Mouse (Mus musculus): ENCODE results near the gene Srsf5.
"Not testable (repeated sequence)": the region's sequence is repeated elsewhere in the genome, so short reads cannot be mapped to it uniquely, and the experiment has no call there.

Srsf5 gene

DNA sequence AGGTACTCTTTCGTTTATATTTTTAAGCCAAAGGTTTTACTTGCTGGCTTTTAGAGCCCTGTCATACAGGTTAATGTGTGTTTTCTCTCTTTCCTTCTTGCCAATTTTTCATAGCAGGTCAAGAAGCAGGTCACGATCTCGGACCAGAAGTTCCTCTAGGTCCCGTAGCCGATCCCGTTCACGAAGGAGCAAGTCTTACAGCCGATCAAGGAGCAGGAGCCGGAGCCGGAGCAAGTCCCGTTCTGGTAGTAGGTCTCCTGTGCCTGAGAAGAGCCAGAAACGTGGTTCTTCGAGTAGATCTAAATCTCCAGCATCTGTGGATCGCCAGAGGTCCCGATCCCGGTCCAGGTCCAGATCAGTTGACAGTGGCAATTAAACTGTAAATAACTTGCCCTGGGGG lies 4.3 kb downstream of the Srsf5 start:
- DNase-seq: not testable (repeated sequence)

DNA sequence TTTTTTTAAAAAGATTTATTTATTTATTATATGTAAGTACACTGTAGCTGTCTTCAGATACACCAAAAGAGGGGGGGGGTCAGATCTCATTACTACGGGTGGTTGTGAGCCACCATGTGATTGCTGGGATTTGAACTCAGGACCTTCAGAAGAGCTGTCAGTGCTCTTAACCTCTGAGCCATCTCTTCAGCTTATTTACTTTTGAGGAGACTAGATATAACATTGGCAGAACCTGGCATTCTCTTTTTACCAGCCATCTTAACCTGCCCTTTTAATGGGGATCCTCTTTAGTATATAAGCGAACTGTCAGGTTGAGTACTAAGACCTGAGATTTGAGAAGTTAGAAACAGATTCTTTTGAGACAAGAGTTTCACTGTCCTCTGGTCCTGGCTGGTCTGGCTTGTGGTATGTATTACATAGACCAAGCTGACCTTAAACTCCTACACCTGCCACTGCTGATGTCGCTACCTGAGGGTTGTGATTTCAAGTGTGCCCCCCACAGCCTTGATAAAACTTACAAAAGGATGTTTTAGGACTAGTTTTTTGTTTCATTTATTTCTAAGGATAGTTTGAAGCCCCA lies 6.4 kb downstream of the Srsf5 start:
- no peak for DNase-seq

DNA sequence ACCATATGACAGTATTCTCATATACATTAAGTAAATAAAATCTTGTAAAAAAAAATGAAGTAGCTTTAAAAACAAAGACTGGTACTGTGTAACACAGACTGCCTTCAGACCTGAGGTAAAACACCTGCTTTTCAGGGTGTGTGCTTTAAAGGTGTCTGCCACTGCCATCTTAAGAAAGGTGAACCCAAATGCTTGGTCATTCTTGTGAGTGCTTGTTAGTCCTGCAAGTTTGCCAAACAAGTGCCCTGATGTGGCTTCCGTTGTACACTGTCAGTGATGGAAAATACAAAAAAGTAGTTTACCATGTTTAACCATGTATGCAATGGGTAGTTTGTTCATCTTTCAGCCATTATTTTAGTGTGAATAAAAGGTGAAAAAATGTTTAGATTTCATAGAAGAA lies 7.2 kb downstream of the Srsf5 start:
- no peak for DNase-seq

DNA sequence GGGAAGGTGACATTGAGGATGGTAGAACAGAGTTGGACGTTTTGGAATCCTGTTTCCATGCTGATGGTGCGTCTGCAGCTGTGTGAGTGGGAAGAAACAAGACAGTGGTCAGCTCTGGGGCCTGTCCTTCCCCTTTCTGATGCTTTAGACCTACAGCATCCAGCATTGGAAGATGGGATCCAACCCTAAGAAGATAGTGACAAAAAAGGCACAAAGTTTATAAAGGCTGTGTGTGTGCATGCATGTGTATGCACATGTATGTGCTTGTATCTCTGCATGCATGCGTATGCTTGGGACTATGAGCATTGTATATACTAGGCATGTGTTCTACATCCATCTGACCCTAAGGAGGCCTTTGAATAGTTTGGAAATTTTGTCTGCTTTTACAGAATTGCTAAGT lies 10.7 kb downstream of the Srsf5 start:
- DNase-seq: no peak

DNA sequence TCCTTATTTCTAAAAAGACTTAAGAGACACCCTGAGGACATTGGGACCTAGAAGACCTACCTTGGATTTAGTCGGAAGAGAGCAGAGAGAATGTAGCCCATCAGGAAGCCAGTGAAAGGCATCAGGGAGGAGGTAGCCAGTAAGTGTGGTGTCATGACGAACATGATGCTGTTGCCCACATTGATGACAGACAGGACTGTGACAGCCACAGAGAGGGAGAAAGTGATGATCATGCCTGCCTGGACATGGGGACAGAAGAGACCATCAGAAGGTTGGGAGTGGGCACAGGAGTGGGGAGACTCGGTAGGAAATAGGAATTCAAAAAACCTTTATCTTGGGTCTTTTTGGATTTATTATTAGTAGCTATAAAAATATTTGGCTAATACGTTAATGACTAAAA lies 12.7 kb downstream of the Srsf5 start:
- DNase-seq: no peak

DNA sequence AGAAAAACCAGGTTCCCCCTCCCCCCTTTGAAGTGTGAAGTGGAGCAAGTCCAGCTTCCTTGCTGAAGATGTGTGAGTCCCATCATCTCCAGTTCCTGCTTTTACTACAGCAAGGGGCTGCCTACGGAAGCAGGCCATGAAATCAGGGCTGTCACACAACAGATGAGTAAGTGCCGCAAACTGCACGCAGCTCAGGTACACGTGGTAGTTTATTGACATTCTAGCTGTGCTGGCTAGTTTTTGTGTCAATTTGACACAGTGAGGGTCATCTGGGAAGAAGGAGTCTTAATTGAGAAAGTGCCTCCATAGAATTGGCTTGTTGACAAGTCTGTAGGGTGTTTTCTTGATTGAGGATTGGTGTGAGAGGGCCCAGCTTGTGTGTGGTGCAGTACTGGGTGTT lies 17.3 kb downstream of the Srsf5 start:
- no peak for DNase-seq

DNA sequence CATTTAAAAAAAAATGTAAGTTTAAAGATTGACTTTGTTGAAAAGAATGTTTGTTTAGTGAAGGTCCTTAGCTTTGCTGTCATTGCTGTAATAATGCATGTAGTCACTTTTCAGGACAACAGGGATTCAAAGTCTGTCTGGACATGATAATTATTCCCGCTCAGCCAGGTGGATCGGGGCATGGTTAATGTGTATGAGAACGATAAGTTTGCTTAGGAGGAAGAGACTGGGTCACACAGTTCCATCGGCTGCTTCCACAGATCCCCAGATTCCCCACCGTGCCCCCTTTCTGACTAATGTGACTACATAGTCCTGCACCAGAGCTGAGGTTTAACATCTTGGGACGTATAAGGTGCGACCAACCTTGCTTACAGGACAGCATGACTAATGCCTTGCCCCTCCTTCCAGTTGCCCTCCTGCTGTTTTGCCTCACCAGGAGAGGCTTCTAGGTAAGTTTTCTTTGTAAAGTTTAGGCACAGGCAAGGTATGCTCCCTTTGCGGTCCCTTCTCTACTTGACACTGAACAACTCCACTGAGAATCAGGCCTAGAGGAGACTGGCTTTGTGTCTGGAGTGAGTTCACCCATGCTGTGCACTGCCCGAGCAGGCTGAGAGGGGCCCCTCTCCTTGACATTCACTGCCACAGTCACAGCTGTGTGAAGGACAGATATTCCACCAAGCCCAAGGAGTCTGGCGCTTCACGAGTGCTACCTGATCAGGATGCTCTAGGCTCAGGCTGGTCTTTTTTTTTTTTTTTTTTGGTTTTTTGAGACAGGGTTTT lies 20.9 kb downstream of the Srsf5 start:
- no peak for DNase-seq

DNA sequence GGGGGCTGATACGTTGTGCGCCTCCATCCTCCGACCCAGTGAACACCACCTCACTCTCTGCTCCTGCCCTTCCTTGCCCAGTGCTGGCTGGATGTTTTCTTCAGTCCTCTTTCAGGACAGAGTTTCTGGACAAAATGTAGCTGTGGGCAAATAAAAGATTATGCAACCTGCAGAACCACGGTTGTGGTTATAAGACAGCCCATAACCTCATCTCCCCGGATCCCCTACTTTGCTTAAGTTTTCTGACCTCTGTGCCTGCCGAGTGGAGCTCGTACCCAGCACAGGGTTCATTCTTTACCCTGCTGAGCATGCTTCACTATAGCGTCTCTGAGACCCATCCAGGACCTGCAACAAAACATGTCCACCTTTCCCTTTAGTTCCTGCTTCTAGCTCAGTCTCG lies 22.6 kb downstream of the Srsf5 start:
- DNase-seq: no peak

DNA sequence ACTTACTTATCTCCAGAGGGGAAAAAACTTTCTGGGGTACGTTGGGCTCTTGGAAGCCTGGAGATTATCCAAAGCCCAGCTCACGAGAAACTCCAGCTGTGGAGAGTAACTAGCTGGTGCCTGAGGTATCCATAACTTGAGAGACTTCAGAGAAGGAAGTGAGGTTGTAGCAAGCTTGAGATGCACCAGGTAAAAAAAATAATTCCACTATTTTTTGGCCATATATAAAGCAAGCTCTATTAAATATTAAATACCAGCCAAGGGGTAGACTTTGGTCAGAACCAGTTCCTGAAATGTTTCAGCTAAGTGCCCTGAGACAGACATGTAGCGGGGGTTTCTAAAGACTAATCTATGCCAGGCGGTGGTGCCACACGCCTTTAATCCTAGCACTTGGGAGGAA lies 23.3 kb downstream of the Srsf5 start, which contains the start of gene Slc10a1:
TSS of gene Slc10a1 (minus strand) at position 101 of the 400 bp plus-strand sequence.
- no peak for DNase-seq

DNA sequence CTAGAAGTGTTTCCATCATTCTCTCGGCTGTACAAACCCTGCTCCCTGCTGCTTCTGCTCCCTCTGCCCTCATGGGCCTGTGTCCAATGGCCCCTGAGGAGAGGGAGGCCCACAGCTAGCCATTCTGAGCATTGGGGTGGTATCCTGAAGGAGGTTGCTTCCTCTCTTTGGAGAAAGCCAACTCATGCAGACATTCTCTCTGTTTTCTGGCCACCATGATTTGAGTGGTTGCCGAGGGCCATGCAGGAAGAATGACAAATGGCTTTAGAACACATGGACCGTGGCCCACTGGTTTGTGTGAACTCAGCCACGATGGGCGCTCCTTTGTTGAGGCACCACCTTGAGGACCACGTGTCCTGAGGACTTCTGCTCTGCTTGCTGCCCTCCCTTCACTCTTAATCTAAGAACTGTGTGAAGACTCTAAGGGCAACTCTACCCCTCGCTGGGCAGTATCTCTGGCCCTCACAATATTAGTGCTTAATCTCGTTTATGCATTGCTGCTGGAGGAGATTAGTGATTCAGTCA lies 24.9 kb downstream of the Srsf5 start:
- no peak for DNase-seq

DNA sequence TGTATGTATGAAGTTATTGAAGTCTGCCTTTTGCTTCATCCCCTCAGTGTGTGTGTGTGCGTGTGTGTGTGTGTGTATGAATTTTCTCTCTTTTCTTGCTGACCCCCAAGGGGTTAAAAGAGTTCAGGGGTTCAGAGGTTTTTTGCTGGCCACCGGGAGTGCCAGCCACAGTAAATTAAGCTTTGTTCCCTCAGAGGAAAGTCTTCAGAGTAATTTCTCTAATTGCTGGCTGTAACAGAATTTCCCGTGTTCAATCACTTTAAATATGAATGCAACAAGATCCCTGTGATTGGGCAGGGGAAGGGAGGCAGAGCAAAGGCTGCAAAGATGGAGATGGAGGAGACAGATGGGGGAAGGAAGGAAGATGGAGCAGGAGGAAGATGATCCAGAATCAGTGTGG lies 26.5 kb downstream of the Srsf5 start:
- no peak for DNase-seq

DNA sequence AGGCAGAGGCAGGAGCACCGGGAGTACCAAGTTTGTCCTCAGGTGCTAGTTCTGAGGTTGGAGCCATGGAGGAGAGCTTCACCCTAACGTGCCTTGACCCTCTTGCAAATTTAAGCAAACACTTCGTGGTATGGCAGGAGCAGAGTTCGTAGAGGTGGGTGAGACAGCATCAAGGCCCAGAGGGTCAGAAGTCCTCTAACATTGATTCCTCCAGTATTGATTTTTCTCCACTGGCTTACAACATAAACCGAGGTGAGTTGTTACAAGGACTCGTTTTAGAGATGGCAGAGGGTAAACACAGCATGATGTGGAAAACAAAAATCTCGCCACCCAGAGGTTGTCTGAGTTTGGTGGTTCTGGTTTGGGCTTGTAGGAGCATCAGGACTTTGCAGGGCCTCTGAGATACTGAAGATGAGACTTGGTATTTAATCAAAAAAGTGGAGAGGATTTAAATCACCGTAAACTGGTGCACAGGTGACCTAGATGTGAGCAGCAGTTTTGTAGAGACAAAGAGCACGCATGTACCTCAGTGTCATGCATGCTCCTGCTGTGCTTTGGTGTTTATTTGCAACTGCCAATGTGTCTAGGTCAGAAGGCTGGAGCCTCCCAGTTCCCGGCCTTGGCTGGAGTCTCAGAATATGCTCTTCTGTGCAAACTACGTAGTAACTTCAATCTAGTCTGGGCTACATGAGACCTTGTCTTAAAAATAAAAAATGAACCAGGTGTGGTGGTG lies 30.8 kb downstream of the Srsf5 start:
- no peak for DNase-seq

DNA sequence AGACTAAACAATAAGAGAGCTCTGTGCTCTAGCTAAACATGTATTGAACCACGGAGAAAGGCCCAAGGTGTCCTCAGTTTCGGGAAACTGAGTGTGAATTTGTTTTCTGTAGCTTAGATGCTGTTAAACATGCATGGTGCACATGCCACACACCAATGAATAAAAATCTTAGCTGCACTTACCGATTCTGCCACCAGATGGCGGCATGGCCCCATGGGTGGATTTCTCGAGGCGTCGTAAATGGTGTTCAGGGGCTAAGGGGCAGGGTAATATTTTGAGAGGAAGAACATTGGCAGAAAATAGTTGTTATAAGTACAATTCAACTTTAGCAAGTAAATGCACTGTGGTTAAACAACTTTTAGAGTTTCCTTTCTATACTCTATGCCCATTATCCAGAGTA lies 37.0 kb downstream of the Srsf5 start:
- DNase-seq: peak; percentile 78

DNA sequence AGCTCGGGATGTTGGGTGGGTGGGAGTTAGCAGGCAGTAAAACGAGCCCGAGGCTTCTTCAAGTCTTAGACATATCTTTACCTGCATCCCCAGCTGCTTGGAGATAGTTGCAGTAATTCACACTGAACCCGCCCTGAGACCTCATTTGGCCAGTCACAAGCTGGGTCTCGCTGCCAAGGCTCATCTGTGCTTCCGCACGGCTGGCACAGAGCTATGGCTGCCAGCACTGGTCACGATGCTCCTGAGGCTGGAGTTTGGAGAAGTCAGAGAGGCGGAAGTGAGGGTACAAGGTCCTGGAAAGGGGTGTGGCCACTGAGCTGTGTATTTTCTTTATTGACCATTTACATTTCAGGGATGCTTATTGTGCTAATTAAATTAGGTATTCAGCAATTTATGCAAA lies 38.4 kb downstream of the Srsf5 start:
- no peak for DNase-seq

DNA sequence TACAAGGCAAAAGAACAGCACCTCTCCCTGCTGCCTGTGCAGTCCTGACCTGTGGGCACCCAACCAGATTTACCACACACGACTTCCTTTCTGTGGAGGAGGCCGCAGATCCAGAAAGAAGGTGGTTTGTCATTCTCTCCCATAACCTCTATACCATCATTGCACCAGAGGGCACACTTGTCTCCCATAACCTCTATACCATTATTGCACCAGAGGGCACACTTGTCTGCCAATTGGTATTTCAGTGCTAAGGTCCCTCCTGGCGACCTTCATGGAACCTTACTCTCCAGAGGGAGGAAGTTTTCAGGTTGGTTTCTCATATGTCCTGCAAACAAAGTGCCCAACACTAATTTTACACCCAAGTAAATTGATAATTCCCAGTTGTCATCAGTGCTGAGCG lies 41.3 kb downstream of the Srsf5 start:
- no peak for DNase-seq

DNA sequence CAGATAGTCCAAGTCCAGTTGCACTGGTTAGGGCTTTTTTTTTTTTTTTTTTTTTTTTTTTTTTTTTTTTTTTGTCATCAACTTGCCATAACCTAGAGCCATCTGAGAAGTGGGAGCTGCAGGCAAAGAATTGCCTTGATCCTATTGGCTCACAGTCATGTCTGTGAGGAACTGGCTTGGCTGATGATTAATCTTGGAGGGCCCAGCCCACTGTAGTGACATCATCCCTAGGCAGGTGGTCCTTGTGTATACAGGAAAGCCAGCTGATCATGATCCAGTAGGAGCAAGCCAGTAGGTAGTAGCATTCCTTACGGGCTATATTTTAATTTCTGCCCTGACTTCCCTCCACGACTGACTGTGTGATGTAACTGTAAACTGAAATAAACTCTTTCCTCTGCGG lies 43.0 kb downstream of the Srsf5 start:
- no peak for DNase-seq

DNA sequence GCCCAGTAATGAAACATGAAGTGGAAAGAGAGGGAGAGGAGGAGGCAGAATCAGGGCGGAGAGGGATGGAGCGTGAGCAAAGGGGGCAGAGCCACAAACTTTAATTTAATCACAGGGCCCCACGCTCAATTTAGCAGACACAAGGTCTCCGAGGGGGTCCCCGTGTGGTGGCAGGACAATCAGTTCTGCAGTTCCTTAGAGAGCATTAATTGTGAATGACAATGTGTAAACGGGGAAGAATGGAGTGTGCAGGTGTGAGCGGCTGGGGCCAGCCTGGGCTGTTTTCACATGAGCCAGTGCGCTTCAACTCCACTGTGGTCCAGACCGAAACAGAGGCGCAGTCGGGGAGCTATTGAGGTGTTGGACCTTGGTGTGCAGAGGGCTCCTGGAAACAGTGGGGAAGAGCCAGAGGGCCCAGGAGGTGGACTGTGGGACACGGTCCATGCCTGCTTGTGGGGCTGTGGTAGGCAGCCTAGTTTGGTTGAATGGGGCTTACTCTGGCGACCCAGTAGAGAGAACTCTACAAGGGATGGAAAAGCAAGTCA lies 45.7 kb downstream of the Srsf5 start:
- DNase-seq: no peak

DNA sequence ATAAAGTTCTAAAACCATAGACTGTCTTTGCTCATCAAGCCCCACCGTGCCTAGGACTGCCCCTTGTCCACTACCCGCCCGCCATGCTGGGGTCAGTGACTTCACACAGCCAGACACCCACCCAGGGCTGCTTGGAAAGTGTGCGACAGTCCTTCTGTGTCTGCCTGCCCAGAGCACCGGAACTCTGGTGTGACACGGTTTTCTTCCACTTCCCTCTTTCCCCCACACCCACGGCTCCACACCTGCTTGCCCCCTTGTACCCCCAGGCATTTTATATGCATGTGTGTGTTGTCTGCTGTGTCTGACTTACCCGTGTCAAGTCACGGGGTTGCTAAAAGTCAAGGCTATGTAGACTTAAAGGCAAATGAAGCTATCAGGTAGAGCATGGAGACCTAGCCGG lies 46.5 kb downstream of the Srsf5 start:
- peak; percentile 51 for DNase-seq

DNA sequence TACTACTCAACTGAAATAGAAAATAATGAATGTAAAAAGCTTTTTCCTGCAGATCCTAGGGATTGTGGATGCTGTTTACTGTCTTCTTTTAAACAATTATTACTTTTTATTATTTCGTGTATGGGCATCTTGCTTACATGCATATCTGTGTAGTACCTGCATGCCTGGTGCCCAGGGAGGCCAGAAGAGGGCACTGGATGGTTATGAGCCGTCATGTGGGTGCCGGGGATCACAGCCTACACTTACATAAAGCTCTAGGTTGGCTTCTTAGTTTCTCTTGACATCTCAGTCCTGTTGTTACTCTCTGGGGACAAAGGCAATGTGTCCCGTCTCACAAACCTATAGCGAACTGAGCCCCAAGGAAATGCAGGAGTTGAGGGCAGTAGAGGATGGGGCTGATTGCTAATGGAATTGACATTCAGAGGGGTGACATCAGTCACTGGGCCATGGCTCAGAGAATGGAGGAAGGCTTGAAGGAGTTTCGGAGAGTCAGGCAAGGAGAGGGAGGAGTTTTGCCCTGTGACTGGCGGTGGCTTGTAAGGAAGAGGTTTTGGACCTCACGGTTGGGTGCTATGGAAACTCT lies 47.3 kb downstream of the Srsf5 start:
- peak; percentile 46 for DNase-seq

DNA sequence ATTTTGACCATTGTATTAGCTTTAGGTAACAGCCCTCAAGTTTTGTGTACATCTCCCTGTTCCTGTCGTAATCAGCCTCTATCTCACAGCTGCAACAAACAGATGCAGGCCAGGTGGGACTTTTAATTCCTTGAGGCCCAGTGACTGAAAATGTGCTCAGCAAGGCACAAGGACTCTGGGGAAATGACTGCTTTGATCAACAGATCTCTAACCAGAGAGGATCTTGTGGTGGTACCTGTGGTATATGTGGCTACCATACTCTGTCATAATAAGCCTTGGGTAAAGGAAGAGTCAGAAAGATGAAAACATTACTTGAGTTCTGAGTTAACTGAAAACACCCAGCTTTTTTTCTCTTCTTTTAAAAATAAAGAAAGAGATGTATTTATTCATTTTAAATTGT lies 48.5 kb downstream of the Srsf5 start:
- DNase-seq: peak; percentile 45

DNA sequence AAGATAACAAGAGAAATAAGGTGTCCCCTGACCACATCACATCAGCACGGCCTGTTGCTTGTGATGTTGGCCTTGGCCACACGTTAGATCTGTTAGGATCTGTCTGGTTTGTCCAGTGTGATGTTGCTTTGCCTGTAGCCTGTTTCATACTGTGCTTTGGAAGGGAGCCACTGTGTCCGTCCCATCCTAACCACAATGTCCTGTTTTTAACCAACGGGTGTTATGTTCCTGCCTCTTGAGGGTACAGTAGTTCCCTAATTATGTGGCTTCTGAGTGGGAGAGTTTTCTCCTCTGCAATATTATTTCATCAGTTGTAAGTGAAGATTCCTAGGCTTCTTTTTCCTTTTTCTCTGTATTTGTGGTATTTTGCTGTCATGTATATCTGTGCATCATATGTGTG lies 50.0 kb downstream of the Srsf5 start:
- no peak for DNase-seq

DNA sequence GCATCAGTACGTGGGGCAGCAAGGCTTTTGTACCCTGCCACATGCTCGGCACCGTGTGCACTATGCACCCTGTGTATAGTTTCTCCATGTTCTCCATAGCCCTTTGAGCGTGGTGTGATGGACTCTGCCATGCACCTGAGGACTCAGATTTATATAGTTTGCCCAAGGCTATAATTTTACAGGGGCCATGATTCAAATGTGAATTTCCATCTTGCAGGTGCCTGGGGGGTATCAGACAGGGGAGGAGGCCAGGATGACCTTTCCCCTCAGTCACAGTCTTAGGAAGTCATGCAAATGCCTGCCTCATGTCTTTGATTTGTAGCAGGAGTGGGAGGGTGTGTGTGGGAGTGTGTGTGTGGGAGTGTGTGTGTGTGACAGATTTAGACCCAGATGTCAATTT lies 52.3 kb downstream of the Srsf5 start:
- no peak for DNase-seq

DNA sequence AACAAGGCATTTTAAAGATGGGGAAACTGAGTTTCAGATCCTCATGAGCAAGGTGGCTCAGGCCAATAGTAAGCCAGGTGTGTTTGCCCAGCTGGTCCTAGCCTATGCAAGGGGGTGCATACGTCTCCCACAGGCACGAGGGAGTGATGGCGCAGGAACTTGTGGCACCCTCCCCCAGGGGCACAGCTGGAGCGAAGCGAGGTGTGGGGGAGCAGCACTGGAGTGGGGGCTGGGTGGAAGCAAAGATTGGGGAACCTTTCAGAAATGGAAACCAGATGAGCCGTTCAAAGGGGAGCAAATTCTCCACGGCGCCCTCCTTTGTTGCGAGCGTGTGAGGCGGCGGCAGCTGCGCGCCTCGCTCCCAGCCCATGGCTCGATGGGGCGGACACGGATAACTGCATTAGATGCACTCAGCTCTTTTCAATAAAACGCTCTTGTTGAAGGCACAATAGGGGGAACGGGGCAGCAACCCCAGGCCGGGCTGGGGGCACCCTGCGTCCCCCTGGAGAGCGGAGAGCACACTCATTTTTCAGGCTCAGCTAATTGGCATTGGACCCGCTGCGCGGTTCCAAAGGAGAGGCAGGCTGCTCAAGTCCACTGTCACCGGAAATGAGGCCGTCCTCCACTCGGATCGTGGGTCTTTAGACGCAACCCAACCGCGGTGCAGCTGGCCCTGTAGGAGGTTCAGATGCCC lies 53.4 kb downstream of the Srsf5 start:
- DNase-seq: peak; percentile 57

Data from thymus, postnatal 14 days (tissue).